Mouse (Mus musculus) cerebellum, adult 2 months (tissue): ENCODE measurements around the gene Epha5.

Source experiments
- CTCF ChIP-seq: fragments of 200-500 bp; IDR thresholded peaks from 2 replicates; pipeline ENCODE4 v1.5.1; 2011; ENCODE audit warnings: low read depth, mild to moderate bottlenecking, control low read depth, low read length, moderate library complexity, borderline replicate concordance; ENCODE audit not compliant: insufficient read depth
- POLR2A ChIP-seq: fragments of 200-500 bp; IDR thresholded peaks from 2 replicates; pipeline ENCODE4 v1.6.1; 2011; ENCODE audit warnings: low read length, control low read depth, borderline replicate concordance; ENCODE audit not compliant: insufficient read depth

DNA sequence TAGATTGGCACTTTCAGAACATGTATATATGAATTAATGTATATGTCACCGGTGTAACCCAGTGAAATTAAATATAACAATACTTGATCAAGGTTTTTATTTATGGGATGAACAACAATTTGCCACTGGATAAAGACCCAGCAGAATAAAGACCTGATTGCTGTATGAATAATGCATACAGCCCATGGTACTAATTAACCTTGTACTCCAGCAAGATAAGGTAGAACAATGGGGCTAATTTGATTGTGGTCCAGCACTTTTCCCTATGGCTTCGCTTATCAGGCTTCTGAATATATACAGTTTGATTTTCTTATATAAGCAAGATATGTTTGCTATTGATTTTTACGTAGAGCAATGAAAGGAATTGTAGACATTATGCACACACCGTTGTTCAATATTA, 103.6 kb downstream of the Epha5 start:
- no peak for TF ChIP-seq POLR2A
- TF ChIP-seq CTCF = no peak
